Mouse (Mus musculus) embryonic fibroblast, embryonic 13.5 days (primary cell): ENCODE data around the gene Hepacam.

Experiments used
- CTCF ChIP-seq: IDR thresholded peaks from 2 replicates; pipeline ENCODE4 v1.5.1; 2011; ENCODE audit warnings: mild to moderate bottlenecking, control low read depth, low read length, moderate library complexity, borderline replicate concordance; ENCODE audit not compliant: insufficient read depth
- POLR2A ChIP-seq: IDR thresholded peaks from 2 replicates; pipeline ENCODE4 v1.6.1; 2011; ENCODE audit warnings: low read depth, mild to moderate bottlenecking, control low read depth, low read length, moderate library complexity

DNA sequence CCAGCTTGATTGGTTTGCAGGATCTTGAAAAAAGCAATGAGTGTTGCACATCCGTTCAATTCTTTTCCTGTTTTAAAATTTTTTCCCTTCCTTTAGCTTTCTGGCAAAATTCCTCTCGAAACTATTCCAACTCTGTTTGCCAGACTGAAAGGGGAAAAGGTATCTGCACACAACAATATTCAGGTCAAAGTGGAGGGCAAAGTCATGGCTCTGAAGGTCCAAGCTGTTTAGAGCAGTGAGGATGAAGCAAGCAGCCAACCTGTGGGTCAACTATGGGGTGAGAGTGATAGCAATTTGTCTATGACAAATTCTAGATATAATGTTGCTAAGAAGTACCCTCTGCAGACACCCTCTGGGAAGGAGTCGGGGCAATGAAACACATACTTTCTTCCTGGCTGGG, 47.5 kb downstream of the Hepacam start:
- TF ChIP-seq CTCF (no peak), POLR2A (no peak)
